Mouse (Mus musculus) liver, adult (tissue): ENCODE results near the gene Nagpa.
A peak's percentile ranks its signal among the peaks of the same experiment; 100 is the strongest.

Experiments
- GATA4 ChIP-seq: IDR thresholded peaks from 2 replicates; pipeline ENCODE4 v1.6.1; 2014; ENCODE audit warnings: mild to moderate bottlenecking, low read length; ENCODE audit not compliant: insufficient replicate concordance

The Nagpa gene

GRCm38 (mm10) chr16:5155014-5155413 lies 48.8 kb downstream of the Nagpa start:
- TF ChIP-seq GATA4, result no peak

GRCm38 (mm10) chr16:5153299-5154026 lies 50.3 kb downstream of the Nagpa start:
- no peak for TF ChIP-seq GATA4

- TF ChIP-seq GATA4, result no peak
Observed at GRCm38 (mm10) chr16:5150544-5150943, 53.3 kb downstream of the Nagpa start.

GRCm38 (mm10) chr16:5147037-5147385 lies 56.8 kb downstream of the Nagpa start, which contains the start of gene Sec14l5:
Gene Sec14l5 (plus strand): TSS chr16:5147109.
- no peak for TF ChIP-seq GATA4

GRCm38 (mm10) chr16:5146367-5147036 lies 57.3 kb downstream of the Nagpa start:
- TF ChIP-seq GATA4, result no peak; the same call in 1 of the 2 replicates

GRCm38 (mm10) chr16:5145570-5145969 lies 58.2 kb downstream of the Nagpa start:
- peak; percentile 11; the same call in 1 of the 2 replicates for TF ChIP-seq GATA4
